Mouse (Mus musculus) fat pad, adult 2 months (tissue): ENCODE results near the gene Adgra1.

ENCODE experiments used
- DNase-seq: peaks from one replicate; pipeline ENCODE4 v3.0.0-alpha.2; 2011; ENCODE audit warnings: low read depth, low spot score; ENCODE audit errors: extremely low read depth

Adgra1 gene

GRCm38 (mm10) chr7:139901981-139902380 is 68.0 kb downstream of the Adgra1 start:
- no peak for DNase-seq

DNA sequence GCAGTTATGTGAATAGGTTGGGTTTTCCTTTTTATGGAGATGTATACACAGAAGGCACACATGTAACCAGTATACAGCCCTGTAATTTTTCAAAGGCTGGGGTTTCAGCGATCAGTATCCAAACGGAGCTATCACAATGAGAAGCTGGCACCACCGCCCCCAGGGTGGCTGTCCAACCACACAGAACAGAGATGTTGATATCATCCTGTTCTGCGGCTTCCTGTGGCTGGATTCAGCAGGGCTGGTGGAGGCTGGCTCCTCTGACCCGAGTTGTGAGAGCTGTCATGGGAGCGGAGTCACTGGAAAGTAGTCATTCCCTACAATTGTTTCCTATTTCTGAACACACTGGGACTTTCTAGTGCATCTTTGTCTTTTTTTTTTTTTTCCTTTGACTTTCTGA is 71.3 kb downstream of the Adgra1 start:
- no peak for DNase-seq

DNA sequence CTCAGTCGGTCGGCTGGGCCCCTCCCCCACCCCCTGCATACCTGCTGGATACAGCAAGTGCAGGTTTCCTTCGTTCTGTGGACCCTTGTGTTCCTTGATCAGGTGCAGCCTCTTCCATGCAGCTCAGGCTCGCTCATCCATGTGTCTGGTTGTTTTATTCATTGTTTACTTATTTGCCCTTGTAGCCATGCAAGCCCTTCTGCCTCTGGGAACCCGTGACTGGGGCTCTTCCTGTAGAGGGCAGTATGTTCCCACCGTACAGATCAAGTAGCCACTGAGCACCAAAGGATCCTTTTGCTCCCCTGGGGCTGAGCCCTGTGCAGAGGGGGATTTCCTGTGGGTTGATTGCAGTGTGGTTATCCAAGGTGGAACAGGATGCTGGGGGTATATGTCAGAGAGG is 71.7 kb downstream of the Adgra1 start:
- no peak for DNase-seq

- DNase-seq: no peak
Measured at GRCm38 (mm10) chr7:139908176-139908575, 74.2 kb downstream of the Adgra1 start.

DNA sequence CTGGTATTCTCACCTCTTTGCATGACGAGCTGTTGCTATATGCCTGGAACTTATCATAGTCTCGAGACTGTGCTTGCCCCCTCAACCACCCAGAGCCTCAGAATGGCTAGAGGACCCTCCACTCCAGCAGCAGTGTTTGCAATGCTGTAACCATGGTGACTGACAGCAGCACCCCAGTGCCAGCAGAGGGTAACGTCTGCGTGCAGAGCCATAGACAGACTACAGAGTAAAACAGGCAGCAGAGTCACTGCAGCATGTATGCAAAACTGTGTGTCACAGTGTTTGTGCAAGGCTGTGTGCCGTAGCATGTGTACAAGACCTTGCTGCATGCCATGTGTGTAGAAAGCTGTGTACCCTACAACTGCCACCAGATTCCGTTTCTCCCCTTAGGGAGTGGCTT is 75.5 kb downstream of the Adgra1 start:
- DNase-seq: no peak

DNA sequence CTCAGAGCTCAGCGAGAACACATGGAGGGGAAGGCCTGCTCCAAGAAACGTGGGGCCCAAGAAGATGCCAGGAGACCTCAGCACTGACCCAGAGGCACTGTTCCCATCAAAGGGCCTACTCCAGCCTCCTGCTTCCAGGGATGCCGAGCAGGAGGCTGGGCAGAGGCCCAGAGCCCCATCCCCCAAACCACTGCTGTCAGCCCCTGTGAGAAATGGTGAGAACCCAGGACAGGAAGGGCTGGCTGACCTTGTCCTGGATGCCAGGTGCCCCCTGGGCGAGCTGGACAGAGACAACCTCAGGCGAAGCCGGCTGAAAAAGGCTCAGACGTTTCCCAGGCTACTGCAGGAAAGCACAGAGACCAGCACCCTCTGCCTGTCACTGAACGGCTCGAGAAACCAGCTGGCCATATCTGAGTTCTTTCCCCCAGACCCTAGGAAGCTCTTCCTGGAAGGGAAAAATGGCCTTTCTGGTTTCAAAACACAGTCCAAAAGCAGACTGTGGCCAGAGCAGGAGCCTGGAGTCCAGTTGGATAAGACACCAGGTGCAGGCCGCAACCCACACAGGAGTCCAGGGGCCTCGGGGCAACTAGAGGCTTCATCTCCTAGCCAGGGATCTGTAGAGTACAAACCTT is 76.3 kb downstream of the Adgra1 start:
- DNase-seq: no peak

GRCm38 (mm10) chr7:139914141-139915047 is 80.4 kb downstream of the Adgra1 start:
- DNase-seq: no peak

DNA sequence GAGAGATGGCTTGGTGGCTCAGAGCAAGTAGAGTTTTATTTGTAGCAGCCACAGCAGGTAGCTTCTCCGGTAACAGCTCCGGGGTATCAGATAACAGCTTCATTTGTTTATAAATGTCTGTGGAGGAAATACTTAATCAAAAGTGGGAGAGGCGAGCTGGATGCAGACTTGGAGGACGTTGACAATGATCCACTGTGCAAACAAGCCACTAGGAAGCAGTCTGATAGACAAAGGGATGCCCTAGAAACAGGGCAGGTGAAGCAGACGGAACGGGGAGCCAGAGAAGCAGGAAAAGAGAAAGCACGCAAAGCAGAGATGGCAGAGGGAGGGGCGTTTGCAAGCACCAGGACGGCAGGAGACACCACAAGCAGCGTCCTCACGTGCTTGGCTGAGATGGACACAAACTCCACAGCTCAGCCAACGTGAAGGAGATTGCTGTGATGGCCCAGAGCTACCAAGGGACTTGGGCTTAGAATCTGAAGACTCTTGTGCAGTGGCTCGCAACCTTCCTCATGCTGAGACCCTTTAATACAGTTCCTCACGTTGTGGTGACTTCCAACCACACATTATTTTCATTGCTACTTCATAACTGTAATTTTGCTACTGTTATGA is 81.8 kb downstream of the Adgra1 start:
- no peak for DNase-seq

DNA sequence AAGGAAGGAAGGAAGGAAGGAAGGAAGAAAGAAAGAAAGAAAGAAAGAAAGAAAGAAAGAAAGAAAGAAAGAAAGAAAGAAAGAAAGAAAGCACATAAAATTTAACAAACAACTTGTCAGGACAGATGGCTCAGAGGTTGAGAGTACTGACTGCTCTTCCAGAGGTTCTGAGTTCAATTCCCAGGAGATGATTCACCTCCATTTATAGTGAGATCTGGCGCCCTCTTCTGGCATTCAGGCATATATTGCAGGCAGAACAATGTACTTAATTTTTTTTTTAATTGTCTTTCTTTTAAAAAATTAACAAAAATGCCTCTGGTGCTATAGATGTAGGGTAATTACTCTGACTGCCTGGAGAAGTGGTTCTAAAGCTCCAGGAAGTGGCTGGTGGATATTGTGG is 82.4 kb downstream of the Adgra1 start:
- DNase-seq: no peak

DNA sequence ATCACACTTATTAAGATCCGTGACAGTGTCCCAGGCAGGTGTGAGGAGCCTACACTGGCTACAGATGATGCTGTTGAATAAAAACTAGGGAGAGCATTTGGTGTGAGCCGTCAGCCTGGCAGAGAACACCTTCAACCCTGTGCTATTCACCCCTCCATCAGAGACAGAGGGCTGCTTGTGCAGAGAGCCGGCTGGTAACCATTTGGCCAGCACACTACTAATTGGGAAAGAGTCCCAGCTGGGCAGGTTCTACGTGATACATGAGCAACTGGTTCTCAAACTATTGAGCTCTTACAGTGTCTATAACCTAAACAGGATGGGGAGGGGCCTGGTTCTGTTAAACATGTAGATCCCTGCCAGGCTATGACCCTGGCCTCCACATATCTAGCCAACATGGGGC is 84.3 kb downstream of the Adgra1 start:
- no peak for DNase-seq
